Mouse (Mus musculus) forebrain, embryonic 12.5 days (tissue): Measurements from ENCODE around the gene Prps2. TPM values are rescaled to one million over a fixed set of nuclear protein-coding genes. Genes with fewer than 3 reads are reported as not detected.
"Not testable (repeated sequence)": the region's sequence is repeated elsewhere in the genome, so short reads cannot be mapped to it uniquely, and the experiment has no call there.

Experiments used
- ATAC-seq: fragments of 200-750 bp; cut with Nextera tagmentation; 2 replicates; pipeline ENCODE4 v1.8.0; 2017; ENCODE audit warnings: moderate TSS enrichment; ENCODE audit not compliant: low FRiP score
- H3K27ac ChIP-seq: fragments of 300-500 bp; sonication (generic); 2 replicates; pipeline ENCODE4 v1.5.1; 2016; ENCODE audit warnings: mild to moderate bottlenecking
- H3K27me3 ChIP-seq: fragments of 300-500 bp; sonication (generic); 2 replicates; pipeline ENCODE4 v1.6.1; 2016; ENCODE audit warnings: mild to moderate bottlenecking
- H3K36me3 ChIP-seq: fragments of 300-500 bp; sonication (generic); replicated peaks from 2 replicates; pipeline ENCODE4 v1.6.1; 2016; ENCODE audit warnings: mild to moderate bottlenecking
- H3K4me1 ChIP-seq: fragments of 300-500 bp; sonication (generic); 2 replicates; pipeline ENCODE4 v1.6.1; 2016
- H3K4me2 ChIP-seq: fragments of 300-500 bp; sonication (generic); 2 replicates; pipeline ENCODE4 v1.6.1; 2016; ENCODE audit warnings: mild to moderate bottlenecking, moderate library complexity
- H3K4me3 ChIP-seq: fragments of 300-500 bp; sonication (generic); replicated peaks from 2 replicates; pipeline ENCODE4 v1.5.1; 2016; ENCODE audit warnings: mild to moderate bottlenecking
- H3K9ac ChIP-seq: fragments of 300-500 bp; sonication (generic); 2 replicates; pipeline ENCODE4 v1.6.1; 2016; ENCODE audit warnings: mild to moderate bottlenecking
- H3K9me3 ChIP-seq: fragments of 300-500 bp; sonication (generic); 2 replicates; pipeline ENCODE4 v1.6.1; 2016
- WGBS: fragments of 180-500 bp; shearing (Covaris S2); methylation state at CpG from one replicate; pipeline ENCODE4 v1.1.7; 2016; 5-methylcytosine and 5-hydroxymethylcytosine counted together
- polyA plus RNA-seq: library from polyadenylated mRNA; unstranded; fragments of >200 nt; fragmentation: Nextera tagmentation; extraction: Ambion mirVana; gene quantifications from 2 replicates; pipeline ENCODE4 v1.2.1, GENCODE M21; 2016

Prps2 gene
- polyA plus RNA-seq, 1 experiment from 2014 or later = 18.2 TPM

DNA sequence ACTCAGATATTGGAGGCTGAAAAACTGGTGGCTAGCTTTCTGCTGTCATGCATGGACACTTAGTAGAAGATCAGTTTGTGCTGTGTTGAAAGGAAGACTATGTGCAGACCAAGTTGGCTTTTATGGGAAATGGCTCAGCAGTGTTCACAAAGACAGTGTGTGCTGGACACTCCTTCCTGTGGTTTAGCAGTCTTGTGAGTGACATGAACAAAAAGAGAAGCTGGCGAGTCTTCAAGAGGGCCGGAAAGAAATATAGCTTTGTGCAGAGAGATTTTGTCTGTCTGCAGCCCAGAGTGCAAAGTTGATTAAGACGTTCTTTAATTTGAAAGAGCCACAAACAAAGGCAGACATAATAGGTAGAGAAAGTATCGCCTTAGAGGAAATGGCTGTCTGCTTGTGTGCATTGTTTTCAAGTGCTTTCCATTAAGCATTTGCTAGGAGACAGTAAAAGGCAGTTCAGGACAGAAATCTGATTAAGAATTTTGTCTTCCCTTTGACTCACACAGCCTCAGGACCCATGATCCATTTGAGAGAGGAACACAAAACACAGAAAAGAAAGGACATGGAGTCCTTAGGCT, 63.6 kb downstream of the Prps2 start:
- ATAC-seq = no peak
- Histone ChIP-seq H3K27me3 (peaks cover 28% of the 10 kb centered on the region), H3K9me3 (no peaks in the 10 kb centered on the region), H3K9ac (no peak overlapping the region), H3K4me2 (no peak overlapping the region), H3K4me3 (no peak overlapping the region), H3K36me3 (no peaks in the 10 kb centered on the region), H3K4me1 (no peaks in the 10 kb centered on the region), H3K27ac (no peak overlapping the region)
- WGBS = 30% methylated on average over 4 of the region's 4 CpGs

DNA sequence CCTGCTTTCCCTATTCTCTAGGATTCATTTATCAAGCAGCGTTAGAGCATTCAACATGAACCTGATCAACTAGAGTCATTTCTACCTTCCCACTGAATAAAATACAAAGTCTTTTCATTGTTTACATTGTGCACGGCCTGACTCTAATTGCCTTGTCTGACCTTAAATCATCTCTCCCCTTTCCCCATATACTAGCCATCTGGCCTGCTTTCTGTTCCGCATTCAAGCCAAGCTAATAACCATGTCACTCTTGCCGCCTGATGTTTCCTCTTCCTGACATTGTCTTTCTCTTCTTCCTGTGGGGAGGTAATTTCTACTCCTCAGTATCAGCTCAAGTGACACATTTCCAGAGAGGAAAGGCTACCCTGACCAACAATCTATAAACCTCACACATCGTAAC, 66.8 kb downstream of the Prps2 start:
- WGBS = 78% methylated on average over 5 of the region's 5 CpGs
- Histone ChIP-seq H3K27me3 (peaks cover 21% of the 10 kb centered on the region), H3K27ac (no peak overlapping the region), H3K9ac (no peak overlapping the region), H3K4me1 (no peaks in the 10 kb centered on the region), H3K36me3 (no peaks in the 10 kb centered on the region), H3K4me3 (no peak overlapping the region), H3K9me3 (no peaks in the 10 kb centered on the region), H3K4me2 (no peak overlapping the region)
- no peak for ATAC-seq

DNA sequence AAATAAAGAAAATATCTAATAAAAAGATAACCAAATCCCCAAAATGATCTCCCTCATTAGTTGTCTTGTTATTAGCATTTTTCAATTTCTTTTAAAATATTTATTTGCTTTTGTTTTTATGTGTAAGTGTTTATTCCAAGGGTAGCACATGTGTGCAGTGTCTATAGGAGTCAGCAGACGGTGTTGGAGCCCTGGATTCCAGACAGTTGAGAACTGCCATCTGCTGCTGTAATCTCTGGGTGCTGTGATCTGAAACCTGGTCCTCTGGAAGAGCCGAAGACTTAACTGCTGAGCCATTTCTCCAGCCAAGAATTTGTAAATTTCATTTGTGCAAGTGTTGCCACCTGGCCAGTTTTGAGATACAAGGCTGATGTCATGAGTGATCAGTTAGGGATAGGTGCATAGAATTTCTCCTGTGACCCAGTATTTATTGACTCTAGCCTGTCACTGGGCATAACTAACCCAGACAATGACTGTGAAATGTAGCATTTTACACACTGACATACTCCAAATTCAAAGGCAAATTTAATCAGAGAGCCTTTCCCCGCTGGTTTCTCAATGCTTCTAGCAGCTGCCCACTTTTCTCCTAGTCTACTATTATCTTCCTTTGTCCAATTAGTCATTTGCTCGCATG, 67.3 kb downstream of the Prps2 start:
- Histone ChIP-seq H3K4me1 (no peaks in the 10 kb centered on the region), H3K4me3 (no peak overlapping the region), H3K4me2 (no peak overlapping the region), H3K27me3 (peaks cover 15% of the 10 kb centered on the region; the same call in 1 of the 2 replicates), H3K9me3 (no peaks in the 10 kb centered on the region), H3K9ac (no peak overlapping the region), H3K36me3 (no peaks in the 10 kb centered on the region), H3K27ac (no peak overlapping the region)
- ATAC-seq = no peak
- 64% methylated on average over 4 of the region's 4 CpGs for WGBS

DNA sequence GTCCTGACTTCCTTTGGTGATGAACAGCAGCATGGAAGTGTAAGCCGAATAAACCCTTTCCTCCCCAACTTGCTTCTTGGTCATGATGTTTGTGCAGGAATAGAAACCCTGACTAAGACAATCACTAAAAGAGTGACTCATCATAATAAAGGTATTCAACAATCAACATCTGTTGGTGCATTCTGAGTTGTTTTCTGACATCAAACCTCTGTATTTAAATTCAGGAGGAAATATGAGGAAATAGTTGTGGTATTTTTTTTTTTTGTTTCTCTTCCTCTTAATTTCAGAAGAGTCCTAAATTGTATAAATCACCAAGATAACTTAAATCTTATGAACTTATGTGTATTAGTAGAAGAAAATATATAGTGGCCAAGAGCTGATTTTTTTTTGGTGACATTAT, 80.5 kb downstream of the Prps2 start:
- not testable (repeated sequence) for H3K9me3 ChIP-seq, H3K4me3 ChIP-seq, H3K36me3 ChIP-seq, H3K9ac ChIP-seq, ATAC-seq, H3K27me3 ChIP-seq, H3K4me2 ChIP-seq, H3K27ac ChIP-seq, H3K4me1 ChIP-seq
- WGBS = 100% methylated on average over 1 of the region's 1 CpGs

Other genes starting within 250 kb of the Prps2 start
- 5,994 and 6,112 TPM in 2 replicates for gene Tmsb4x, start 173.4 kb downstream of the Prps2 start, polyA plus RNA-seq
- not detected in 2 replicates for gene Tlr8, start 118.4 kb downstream of the Prps2 start, polyA plus RNA-seq
- gene Tlr7, start 52.2 kb downstream of the Prps2 start, polyA plus RNA-seq = 0.09 and 0.23 TPM in 2 replicates